Mouse (Mus musculus) urinary bladder, adult 2 months (tissue): Measurements from ENCODE around the gene Ptpn11. TPM values are rescaled to one million over a fixed set of nuclear protein-coding genes. Genes with fewer than 3 reads are reported as not detected.

Experiments used
- DNase-seq: peaks from one replicate; pipeline ENCODE4 v3.0.0; 2022; ENCODE audit warnings: low spot score
- polyA plus RNA-seq: library from polyadenylated mRNA; depleted of rRNA; stranded (reverse); fragments of >200 nt; gene quantifications from 2 replicates; pipeline ENCODE4 v1.2.3, GENCODE M21; 2012

Gene Ptpn11
- polyA plus RNA-seq, 1 experiment: 40.0 TPM

- DNase-seq: no peak
Observed at GRCm38 (mm10) chr5:121184375-121184774, 6.8 kb downstream of the Ptpn11 start.

- no peak for DNase-seq
Observed at GRCm38 (mm10) chr5:121183269-121183668, 7.9 kb downstream of the Ptpn11 start.

GRCm38 (mm10) chr5:121179077-121179857 is 11.9 kb downstream of the Ptpn11 start:
- DNase-seq: no peak

- no peak for DNase-seq
Observed at GRCm38 (mm10) chr5:121172835-121173234, 18.4 kb downstream of the Ptpn11 start.

- no peak for DNase-seq
Observed at GRCm38 (mm10) chr5:121169588-121169987, 21.6 kb downstream of the Ptpn11 start.

GRCm38 (mm10) chr5:121166884-121167283 is 24.3 kb downstream of the Ptpn11 start:
- no peak for DNase-seq

- no peak for DNase-seq
Observed at GRCm38 (mm10) chr5:121162923-121163322, 28.3 kb downstream of the Ptpn11 start.

- no peak for DNase-seq
Observed at GRCm38 (mm10) chr5:121162285-121162684, 28.9 kb downstream of the Ptpn11 start.

GRCm38 (mm10) chr5:121158966-121159365 is 32.2 kb downstream of the Ptpn11 start:
- DNase-seq: no peak

GRCm38 (mm10) chr5:121157489-121157888 is 33.7 kb downstream of the Ptpn11 start:
- no peak for DNase-seq

- no peak for DNase-seq
Observed at GRCm38 (mm10) chr5:121157017-121157416, 34.2 kb downstream of the Ptpn11 start.

GRCm38 (mm10) chr5:121156121-121156520 is 35.1 kb downstream of the Ptpn11 start:
- no peak for DNase-seq

GRCm38 (mm10) chr5:121150684-121151083 is 40.5 kb downstream of the Ptpn11 start:
- DNase-seq: no peak

GRCm38 (mm10) chr5:121149246-121149645 is 42.0 kb downstream of the Ptpn11 start:
- no peak for DNase-seq

GRCm38 (mm10) chr5:121146275-121146674 is 44.9 kb downstream of the Ptpn11 start:
- no peak for DNase-seq

- DNase-seq: no peak
Observed at GRCm38 (mm10) chr5:121145609-121146008, 45.6 kb downstream of the Ptpn11 start.

- DNase-seq: no peak
Observed at GRCm38 (mm10) chr5:121144441-121145238, 46.6 kb downstream of the Ptpn11 start.

GRCm38 (mm10) chr5:121142431-121143119 is 48.6 kb downstream of the Ptpn11 start:
- no peak for DNase-seq

GRCm38 (mm10) chr5:121140276-121140675 is 50.9 kb downstream of the Ptpn11 start:
- no peak for DNase-seq

- no peak for DNase-seq
Observed at GRCm38 (mm10) chr5:121137125-121137524, 54.1 kb downstream of the Ptpn11 start.

GRCm38 (mm10) chr5:121131801-121132200 is 59.4 kb downstream of the Ptpn11 start:
- DNase-seq: no peak

- no peak for DNase-seq
Observed at GRCm38 (mm10) chr5:121129254-121129653, 61.9 kb downstream of the Ptpn11 start.
